Mouse (Mus musculus) left cerebral cortex, adult 2 months (tissue): Measurements from ENCODE around the gene Tnfsf15. TPM values are rescaled to one million over a fixed set of nuclear protein-coding genes. Genes with fewer than 3 reads are reported as not detected.
A peak's percentile ranks its signal among the peaks of the same experiment; 100 is the strongest.

ENCODE experiments used
- DNase-seq, 2 experiments: peaks; one replicate each; pipeline ENCODE4 v3.0.0; 2021 to 2022; ENCODE audit warnings: low spot score in 2 of 2, mixed read lengths in 1 of 2; ENCODE audit errors: extremely low spot score in 1 of 2
- H3K27ac ChIP-seq: fragments of 200-600 bp; 2 replicates; pipeline ENCODE4 v1.8.1; 2022
- H3K4me3 ChIP-seq: fragments of 200-600 bp; 2 replicates; pipeline ENCODE4 v1.8.1; 2022
- CTCF ChIP-seq: fragments of 200-600 bp; IDR thresholded peaks from 2 replicates; pipeline ENCODE4 v1.8.1; 2022; ENCODE audit warnings: antibody characterized with exemption, mild to moderate bottlenecking, moderate library complexity
- intact Hi-C: fragments of 180-260 bp; cut with DNase I; formaldehyde crosslinking; loops from one replicate; pipeline ENCODE4 v1.15.1; 2025
- total RNA-seq, 2 experiments: library from RNA; stranded (reverse); gene quantifications; 2 replicates each; pipeline ENCODE4 v1.2.3; 2021

The Tnfsf15 gene
- total RNA-seq, 2 experiments from 2014 or later, result 0.23 to 0.29 TPM

GRCm38 (mm10) chr4:63702006-63702704, 42.8 kb downstream of the Tnfsf15 start:
- DNase-seq, result no peak
- intact Hi-C loops, result no loop called here
- TF ChIP-seq CTCF, result no peak
- no peak overlapping the region for H3K27ac ChIP-seq
- no peak overlapping the region for H3K4me3 ChIP-seq

- Histone ChIP-seq H3K27ac (no peak overlapping the region), H3K4me3 (no peak overlapping the region)
- no peak for TF ChIP-seq CTCF
- no peak for DNase-seq
- intact Hi-C loops, result no loop called here
These were observed 45.2 kb downstream of the Tnfsf15 start for GRCm38 (mm10) chr4:63699749-63700148.

DNA sequence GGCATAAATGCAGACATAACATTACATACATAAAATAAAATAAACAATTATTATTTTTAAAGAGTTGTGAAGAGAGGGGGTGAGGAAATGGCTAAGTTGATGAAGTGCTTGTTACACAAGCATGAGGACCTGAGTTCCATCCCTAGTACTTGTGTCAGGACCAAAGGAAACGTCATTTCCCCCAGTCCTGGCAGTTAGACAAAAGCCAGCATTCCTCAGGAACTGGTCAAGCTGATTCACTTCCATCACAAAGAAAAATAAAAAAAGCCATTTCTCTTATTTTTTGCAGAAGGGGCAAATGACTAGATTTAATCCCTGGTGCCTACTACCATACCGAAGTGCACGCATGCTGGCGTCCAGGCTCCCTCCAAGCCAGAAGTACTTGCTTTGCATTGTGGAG, 48.0 kb downstream of the Tnfsf15 start:
- no peak overlapping the region for H3K27ac ChIP-seq
- TF ChIP-seq CTCF, result no peak
- intact Hi-C loops, result no loop called here
- DNase-seq, result no peak
- no peak overlapping the region for H3K4me3 ChIP-seq

DNA sequence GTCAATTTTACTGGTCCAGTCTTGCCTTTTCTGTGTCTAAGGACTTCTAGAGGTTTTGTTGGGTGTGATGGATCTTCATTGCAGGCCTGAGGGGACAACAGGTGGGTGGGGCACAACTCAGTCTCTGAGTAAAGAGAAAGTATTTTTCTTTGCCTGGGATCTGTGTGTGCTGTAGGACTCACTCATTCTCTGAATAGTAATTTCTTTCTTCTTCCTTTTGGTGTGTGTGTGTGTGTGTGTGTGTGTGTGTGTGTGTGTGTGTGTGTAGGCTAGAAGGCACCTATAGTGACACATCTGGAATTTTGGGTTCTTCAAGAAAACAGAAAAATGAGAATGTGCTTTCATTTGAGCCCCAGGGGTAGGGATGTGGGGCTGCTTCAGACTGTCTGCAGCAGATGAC, 52.6 kb downstream of the Tnfsf15 start:
- no peak for DNase-seq
- H3K27ac ChIP-seq, result no peak overlapping the region
- no peak for TF ChIP-seq CTCF
- no peak overlapping the region for H3K4me3 ChIP-seq
- intact Hi-C loops, result no loop called here

- intact Hi-C loops, result loop anchor here (2.0 to 5.0 kb wide), 4 partner anchors 155 to 805 kb away; no protein-coding TSS in a partner anchor
- no peak overlapping the region for H3K27ac ChIP-seq
- H3K4me3 ChIP-seq, result no peak overlapping the region
- TF ChIP-seq CTCF, result no peak
- DNase-seq, result no peak
These were observed 57.5 kb downstream of the Tnfsf15 start for GRCm38 (mm10) chr4:63687429-63687828.

DNA sequence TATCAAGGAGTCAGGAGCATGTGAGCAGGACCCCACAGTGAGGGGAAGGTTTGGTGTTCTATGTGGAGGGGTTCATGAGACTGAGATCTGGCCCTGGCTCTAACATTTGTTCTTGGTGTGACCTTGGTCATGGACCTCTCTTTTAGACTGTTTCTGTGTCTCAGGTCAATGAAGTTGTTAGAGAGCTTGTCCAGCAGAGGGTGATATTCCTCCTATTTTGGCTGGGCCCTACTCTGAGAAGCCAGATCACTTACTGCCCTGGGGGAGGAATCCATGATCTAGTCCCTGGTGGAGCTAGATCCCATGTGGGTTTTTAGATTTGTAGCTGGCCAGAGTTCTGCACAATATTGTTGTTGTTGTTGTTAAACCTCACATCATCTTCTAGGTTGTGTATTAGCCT, 58.8 kb downstream of the Tnfsf15 start:
- no peak overlapping the region for H3K27ac ChIP-seq
- peak; percentile 53 for TF ChIP-seq CTCF
- intact Hi-C loops, result loop anchor here (2.0 to 5.0 kb wide), 4 partner anchors 157 to 806 kb away; no protein-coding TSS in a partner anchor
- DNase-seq, result peak in 1 of 2 experiments; percentile 13
- no peak overlapping the region for H3K4me3 ChIP-seq

- no peak for DNase-seq
- Histone ChIP-seq H3K27ac (no peak overlapping the region), H3K4me3 (no peak overlapping the region)
- no peak for TF ChIP-seq CTCF
- intact Hi-C loops, result loop anchor here (5.0 kb wide), 3 partner anchors 262 to 807 kb away; no protein-coding TSS in a partner anchor
These were observed 59.7 kb downstream of the Tnfsf15 start for GRCm38 (mm10) chr4:63685253-63685525.

DNA sequence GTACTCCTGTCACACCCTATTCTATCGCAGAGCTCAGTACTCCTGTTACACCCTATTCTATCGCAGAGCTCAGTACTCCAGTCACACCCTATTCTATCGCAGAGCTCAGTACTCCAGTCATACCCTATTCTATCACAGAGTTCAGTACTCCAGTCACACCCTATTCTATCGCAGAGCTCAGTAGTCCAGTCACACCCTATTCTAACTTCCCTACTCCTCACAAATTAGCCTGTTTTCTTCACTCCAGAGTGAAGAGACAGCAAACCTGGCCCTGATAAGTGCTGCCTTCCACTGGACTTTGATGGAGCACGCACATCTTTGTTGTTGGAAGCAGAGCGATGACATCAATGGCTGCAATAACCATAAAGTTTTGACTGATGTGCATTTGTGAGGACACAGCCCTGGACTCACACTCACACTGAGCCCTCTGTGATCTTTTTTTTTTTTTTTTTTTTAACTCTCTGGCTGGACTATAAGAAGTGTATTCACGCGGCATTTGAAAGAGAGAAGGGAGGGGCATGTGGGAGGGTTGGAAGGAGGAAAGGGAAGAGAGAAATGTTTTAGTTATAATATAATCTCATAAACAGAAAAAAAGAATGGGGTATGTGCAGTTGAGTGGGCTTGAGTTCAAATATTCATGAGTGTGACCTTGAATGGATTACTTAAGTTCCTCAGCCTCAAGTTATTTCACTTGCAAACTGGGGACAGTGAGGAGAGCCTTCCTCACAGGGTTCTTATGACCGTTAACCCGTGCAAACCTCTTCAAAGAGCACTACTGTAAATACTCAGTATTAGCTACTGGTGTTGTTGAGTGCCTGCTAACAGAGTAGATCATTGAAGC, 60.3 kb downstream of the Tnfsf15 start:
- no peak overlapping the region for H3K4me3 ChIP-seq
- intact Hi-C loops, result loop anchor here (5.0 kb wide), 4 partner anchors 122 to 808 kb away; no protein-coding TSS in a partner anchor
- H3K27ac ChIP-seq, result no peak overlapping the region
- TF ChIP-seq CTCF, result no peak
- no peak for DNase-seq

GRCm38 (mm10) chr4:63683716-63684115, 61.2 kb downstream of the Tnfsf15 start:
- no peak for TF ChIP-seq CTCF
- no peak for DNase-seq
- intact Hi-C loops, result loop anchor here (5.0 kb wide), 1 partner anchor 121 kb away; no protein-coding TSS in a partner anchor
- H3K4me3 ChIP-seq, result no peak overlapping the region
- no peak overlapping the region for H3K27ac ChIP-seq

DNA sequence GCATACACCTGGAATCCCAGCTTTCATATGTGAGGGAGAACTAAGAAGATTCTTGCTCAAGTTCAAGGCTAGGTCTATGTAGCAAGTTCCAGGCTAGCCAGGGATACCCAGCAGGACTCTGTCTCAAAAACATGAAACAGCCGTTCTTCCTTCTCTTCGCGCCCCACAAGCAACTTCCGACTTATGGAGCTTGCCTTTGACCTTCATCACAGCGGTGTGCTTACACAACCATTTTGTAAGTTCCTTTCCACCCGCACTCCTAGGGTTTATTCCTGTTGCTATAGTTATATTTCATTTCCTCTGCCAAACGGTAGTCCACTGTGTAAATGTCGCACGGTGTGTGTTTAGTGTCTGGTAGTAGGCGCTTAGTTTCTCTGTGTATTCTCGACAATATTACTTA, 61.9 kb downstream of the Tnfsf15 start:
- intact Hi-C loops, result loop anchor here (5.0 kb wide), 1 partner anchor 121 kb away; no protein-coding TSS in a partner anchor
- DNase-seq, result no peak

DNA sequence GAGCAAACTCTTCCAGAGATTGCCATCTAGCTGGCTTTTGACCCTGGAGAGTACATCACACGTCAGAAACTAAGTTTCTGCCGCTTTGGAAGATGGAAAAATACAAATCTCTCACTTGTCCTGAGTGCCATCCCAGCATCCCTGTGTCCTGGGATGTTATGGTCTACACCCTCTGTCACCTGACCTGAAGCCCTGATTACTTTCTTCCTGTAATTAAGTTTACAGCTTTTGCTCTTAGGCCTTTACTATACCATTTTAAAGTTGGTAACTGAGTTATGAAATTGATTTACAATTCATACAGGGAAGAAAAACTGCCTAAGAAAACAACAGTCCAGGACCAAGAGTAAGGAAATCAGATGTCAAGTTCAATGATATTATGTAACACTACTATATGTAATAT, 62.5 kb downstream of the Tnfsf15 start:
- H3K27ac ChIP-seq, result peak overlapping the region; percentile 5; the same call in 1 of the 2 replicates
- no peak for TF ChIP-seq CTCF
- no peak overlapping the region for H3K4me3 ChIP-seq
- intact Hi-C loops, result loop anchor here (5.0 kb wide), 1 partner anchor 120 kb away; no protein-coding TSS in a partner anchor
- DNase-seq, result no peak

More for the DNA sequence above, 61.9 kb downstream of the Tnfsf15 start:
- no peak overlapping the region for H3K27ac ChIP-seq
- TF ChIP-seq CTCF, result no peak
- no peak overlapping the region for H3K4me3 ChIP-seq

DNA sequence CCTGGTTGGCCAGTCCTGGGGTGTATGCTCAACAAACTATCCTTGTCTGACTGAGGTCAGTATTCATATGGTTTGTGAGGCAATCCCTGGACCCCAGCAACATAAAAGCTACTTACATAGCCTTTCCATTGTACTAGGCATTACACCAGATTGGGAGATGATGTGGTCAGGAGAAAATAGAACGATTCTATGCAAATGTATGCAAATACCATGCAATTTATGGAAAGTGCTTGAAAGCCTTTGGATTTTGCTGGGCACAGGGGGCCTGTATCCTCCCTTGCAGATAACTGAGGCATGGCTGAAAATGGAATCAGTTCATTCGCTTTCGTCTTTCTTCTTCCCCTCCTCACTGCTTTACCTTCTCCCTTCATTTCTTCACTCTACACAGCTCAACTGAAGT, 63.4 kb downstream of the Tnfsf15 start:
- no peak for DNase-seq
- Histone ChIP-seq H3K4me3 (no peak overlapping the region), H3K27ac (peak overlapping the region; percentile 5; the same call in 1 of the 2 replicates)
- intact Hi-C loops, result loop anchor here (5.0 kb wide), 1 partner anchor 119 kb away; no protein-coding TSS in a partner anchor
- no peak for TF ChIP-seq CTCF

Other genes starting within 250 kb of the Tnfsf15 start
- gene Whrn, start 249.1 kb downstream of the Tnfsf15 start, total RNA-seq, result 10 to 100 TPM; 45.1 to 53.7 TPM
- gene Atp6v1g1, start 200.3 kb downstream of the Tnfsf15 start, total RNA-seq, result 100 to 1,000 TPM; 142 to 143 TPM
- gene Tmem268, start 186.3 kb downstream of the Tnfsf15 start, total RNA-seq, result 10 to 100 TPM; 10.2 to 11.3 TPM
- gene Gm11213, start 139.9 kb downstream of the Tnfsf15 start, total RNA-seq, result not detected
- not detected for gene Tex48, start 122.7 kb downstream of the Tnfsf15 start, total RNA-seq
- not detected for gene Gm11214, start 81.7 kb downstream of the Tnfsf15 start, total RNA-seq
- not detected for gene Tnfsf8, start 116.2 kb upstream of the Tnfsf15 start, total RNA-seq